Mouse (Mus musculus) olfactory bulb, adult 2 months (tissue): ENCODE measurements around the gene Dusp22. TPM values are rescaled to one million over a fixed set of nuclear protein-coding genes. Genes with fewer than 3 reads are reported as not detected.

Source experiments
- H3K27ac ChIP-seq: fragments of 200-500 bp; 2 replicates; pipeline ENCODE4 v1.5.1; 2012; ENCODE audit warnings: low read depth, low read length; ENCODE audit not compliant: insufficient read depth
- H3K4me1 ChIP-seq: fragments of 200-500 bp; 2 replicates; pipeline ENCODE4 v1.6.1; 2012; ENCODE audit warnings: low read length; ENCODE audit not compliant: control insufficient read depth, insufficient read depth
- H3K4me3 ChIP-seq: fragments of 200-500 bp; 2 replicates; pipeline ENCODE4 v1.5.1; 2012; ENCODE audit warnings: mild to moderate bottlenecking, low read depth, low read length, moderate library complexity; ENCODE audit not compliant: insufficient read depth
- CTCF ChIP-seq: fragments of 200-500 bp; IDR thresholded peaks from 2 replicates; pipeline ENCODE4 v1.5.1; 2012; ENCODE audit warnings: low read depth, mild to moderate bottlenecking, low read length, moderate library complexity; ENCODE audit not compliant: insufficient read depth
- POLR2A ChIP-seq: fragments of 200-500 bp; IDR thresholded peaks from 2 replicates; pipeline ENCODE4 v1.6.1; 2012; ENCODE audit warnings: mild to moderate bottlenecking, low read depth, low read length, moderate library complexity; ENCODE audit not compliant: insufficient read depth
- WGBS: fragments of 180-500 bp; shearing (Covaris S2); methylation state at CpG from one replicate; pipeline ENCODE4 v1.1.7; 2018; 5-methylcytosine and 5-hydroxymethylcytosine counted together
- polyA plus RNA-seq: library from polyadenylated mRNA; stranded (reverse); fragments of >200 nt; gene quantifications from 2 replicates; pipeline ENCODE4 v1.2.4, GENCODE M21; 2012; ENCODE audit warnings: low replicate concordance; ENCODE audit not compliant: missing spikeins, insufficient read depth, insufficient read length

The Dusp22 gene
- polyA plus RNA-seq, 1 experiment, result not detected

- TF ChIP-seq POLR2A (no peak), CTCF (no peak)
- no peak within 1 kb of the TSS for H3K27ac ChIP-seq
- WGBS, result 3% methylated on average over 21 of the region's 21 CpGs
- H3K4me1 ChIP-seq, result peaks cover 22% of the 10 kb centered on the region
- peak within 1 kb of the TSS; percentile 27 for H3K4me3 ChIP-seq
Measured at GRCm38 (mm10) chr13:30749021-30749556, 89.3 kb downstream of the Dusp22 start, which contains the start of gene Irf4. TSS of gene Irf4 (plus strand) at chr13:30749226.

GRCm38 (mm10) chr13:30749557-30750141, 89.8 kb downstream of the Dusp22 start:
- Histone ChIP-seq H3K4me1 (peaks cover 22% of the 10 kb centered on the region), H3K27ac (no peak overlapping the region), H3K4me3 (peak overlapping the region; percentile 27; the same call in 1 of the 2 replicates)
- 7% methylated on average over 11 of the region's 11 CpGs for WGBS
- TF ChIP-seq CTCF (no peak), POLR2A (no peak)

- H3K4me3 ChIP-seq, result peak overlapping the region; percentile 25
- 6% methylated on average over 33 of the region's 33 CpGs for WGBS
Measured at GRCm38 (mm10) chr13:30750461-30751303, 90.9 kb downstream of the Dusp22 start.

GRCm38 (mm10) chr13:30751304-30751580, 91.4 kb downstream of the Dusp22 start:
- WGBS, result 48% methylated on average over 6 of the region's 6 CpGs
- no peak overlapping the region for H3K27ac ChIP-seq
- no peak for TF ChIP-seq CTCF
- no peak overlapping the region for H3K4me3 ChIP-seq
- peaks cover 22% of the 10 kb centered on the region for H3K4me1 ChIP-seq

More at GRCm38 (mm10) chr13:30750461-30751303, 90.9 kb downstream of the Dusp22 start:
- no peak for TF ChIP-seq POLR2A
- TF ChIP-seq CTCF, result no peak
- H3K4me1 ChIP-seq, result peaks cover 22% of the 10 kb centered on the region
- H3K27ac ChIP-seq, result no peak overlapping the region

GRCm38 (mm10) chr13:30752581-30753187, 92.9 kb downstream of the Dusp22 start:
- Histone ChIP-seq H3K27ac (no peak overlapping the region), H3K4me3 (no peak overlapping the region), H3K4me1 (peaks cover 22% of the 10 kb centered on the region)
- 87% methylated on average over 4 of the region's 4 CpGs for WGBS
- no peak for TF ChIP-seq CTCF
- TF ChIP-seq POLR2A, result no peak

GRCm38 (mm10) chr13:30753441-30753840, 93.6 kb downstream of the Dusp22 start:
- 94% methylated on average over 3 of the region's 3 CpGs for WGBS
- TF ChIP-seq CTCF, result no peak
- TF ChIP-seq POLR2A, result no peak
- Histone ChIP-seq H3K4me3 (no peak overlapping the region), H3K27ac (no peak overlapping the region), H3K4me1 (peaks cover 22% of the 10 kb centered on the region)

- no peak overlapping the region for H3K4me3 ChIP-seq
- WGBS, result 84% methylated on average over 4 of the region's 4 CpGs
- peaks cover 17% of the 10 kb centered on the region for H3K4me1 ChIP-seq
- no peak overlapping the region for H3K27ac ChIP-seq
- TF ChIP-seq CTCF (no peak), POLR2A (no peak)
Measured at GRCm38 (mm10) chr13:30754066-30754465, 94.3 kb downstream of the Dusp22 start.

- Histone ChIP-seq H3K4me1 (peaks cover 8% of the 10 kb centered on the region), H3K27ac (no peak overlapping the region), H3K4me3 (no peak overlapping the region)
- 90% methylated on average over 10 of the region's 10 CpGs for WGBS
- TF ChIP-seq POLR2A (no peak), CTCF (no peak)
Measured at GRCm38 (mm10) chr13:30754825-30755476, 95.2 kb downstream of the Dusp22 start.

- 71% methylated on average over 3 of the region's 3 CpGs for WGBS
- H3K4me1 ChIP-seq, result peaks cover 3% of the 10 kb centered on the region
- no peak overlapping the region for H3K27ac ChIP-seq
- H3K4me3 ChIP-seq, result no peak overlapping the region
- TF ChIP-seq POLR2A (no peak), CTCF (no peak)
Measured at GRCm38 (mm10) chr13:30755577-30755976, 95.8 kb downstream of the Dusp22 start.
